Mouse (Mus musculus) kidney, adult 8-10 months (tissue): ENCODE results near the gene Nanos3.

Experiments
- DNase-seq, 2 experiments: peaks; one replicate each; pipeline ENCODE4 v3.0.0; 2022

Nanos3 gene

GRCm38 (mm10) chr8:84201545-84202245 is 16.7 kb upstream of the Nanos3 start:
- peak; percentile 76 for DNase-seq

- peak; percentile 72 to 74 for DNase-seq
Measured at GRCm38 (mm10) chr8:84200652-84201544, 15.9 kb upstream of the Nanos3 start.

- DNase-seq = peak; percentile 19 to 37
Measured at GRCm38 (mm10) chr8:84200126-84200555, 15.1 kb upstream of the Nanos3 start.

- DNase-seq = no peak
Measured at GRCm38 (mm10) chr8:84199348-84200125, 14.5 kb upstream of the Nanos3 start.

GRCm38 (mm10) chr8:84198871-84199270 is 13.9 kb upstream of the Nanos3 start:
- DNase-seq = no peak

- peak; percentile 74 to 78 for DNase-seq
Measured at GRCm38 (mm10) chr8:84197922-84198774, 13.1 kb upstream of the Nanos3 start.

GRCm38 (mm10) chr8:84197141-84197921 is 12.3 kb upstream of the Nanos3 start:
- DNase-seq = peak; percentile 76 to 80

- DNase-seq = no peak
Measured at GRCm38 (mm10) chr8:84194224-84194743, 9.3 kb upstream of the Nanos3 start.

GRCm38 (mm10) chr8:84193566-84193965 is 8.5 kb upstream of the Nanos3 start:
- DNase-seq = no peak

GRCm38 (mm10) chr8:84193161-84193560 is 8.1 kb upstream of the Nanos3 start:
- DNase-seq = no peak

- peak in 1 of 2 experiments; percentile 48 for DNase-seq
Measured at GRCm38 (mm10) chr8:84192555-84192954, 7.5 kb upstream of the Nanos3 start.

- peak; percentile 48 to 61 for DNase-seq
Measured at GRCm38 (mm10) chr8:84192023-84192422, 7.0 kb upstream of the Nanos3 start.

GRCm38 (mm10) chr8:84190191-84190867 is 5.3 kb upstream of the Nanos3 start:
- no peak for DNase-seq

GRCm38 (mm10) chr8:84189603-84190002 is 4.6 kb upstream of the Nanos3 start:
- peak; percentile 71 to 72 for DNase-seq

- DNase-seq = no peak
Measured at GRCm38 (mm10) chr8:84188671-84189070, 3.7 kb upstream of the Nanos3 start.

- peak in 1 of 2 experiments; percentile 70 for DNase-seq
Measured at GRCm38 (mm10) chr8:84187065-84187755, 2.2 kb upstream of the Nanos3 start.

GRCm38 (mm10) chr8:84186547-84186946 is 1.5 kb upstream of the Nanos3 start:
- peak; percentile 68 to 76 for DNase-seq

GRCm38 (mm10) chr8:84184085-84185043 is 653 bp downstream of the Nanos3 start:
- DNase-seq = no peak
